Mouse (Mus musculus) neural tube, embryonic 10.5 days (tissue): ENCODE measurements around the gene Adamts10.

ENCODE experiments used
- DNase-seq: peaks from one replicate; pipeline ENCODE4 v3.0.0-alpha.2; 2017; ENCODE audit warnings: low spot score; ENCODE audit errors: extremely low spot score

Adamts10 gene

DNA sequence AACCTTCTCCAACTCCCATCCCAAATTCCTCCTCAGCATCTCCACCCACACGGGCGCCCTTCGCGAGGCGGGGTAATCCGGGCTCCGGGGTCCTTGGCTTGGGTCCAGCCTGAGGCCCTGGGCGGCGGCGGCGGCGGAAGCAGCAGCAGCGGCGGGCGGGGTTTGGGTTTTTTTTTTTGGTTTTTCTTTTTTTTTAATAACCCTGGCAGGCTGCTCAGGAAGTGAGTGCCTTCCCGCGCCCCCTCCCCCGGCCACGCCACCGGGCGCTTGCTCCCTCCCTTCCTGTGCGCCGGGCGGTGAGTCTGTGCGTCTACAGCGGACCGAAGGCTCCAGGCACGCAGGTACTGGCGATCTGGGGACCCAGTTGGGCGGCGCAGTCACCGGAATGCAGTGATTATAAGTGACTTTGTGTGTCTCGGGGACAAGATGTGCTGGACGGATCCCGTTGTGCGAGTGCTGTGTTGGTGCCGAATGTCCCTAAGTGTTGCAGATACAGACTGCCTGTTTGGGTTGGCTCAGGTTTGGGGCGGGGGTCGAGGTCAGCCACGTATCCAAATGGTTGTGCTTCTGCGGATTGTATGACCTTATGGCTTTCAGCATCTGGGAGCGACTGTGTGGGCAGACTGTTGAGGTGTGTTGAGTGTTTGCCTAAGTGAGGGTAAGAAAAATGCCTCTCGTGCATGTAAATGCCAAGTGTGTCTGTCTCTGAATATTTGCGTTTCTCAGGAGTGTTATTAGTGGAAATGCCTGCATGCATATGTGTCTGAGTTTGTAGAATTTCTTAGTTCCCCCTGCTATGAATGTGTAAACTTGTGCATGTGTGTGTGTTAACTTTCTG, at the start of gene Adamts10:
Gene Adamts10, plus strand, starts transcription at position 287 of the 838 bp plus-strand sequence.
- peak; percentile 78 for DNase-seq

DNA sequence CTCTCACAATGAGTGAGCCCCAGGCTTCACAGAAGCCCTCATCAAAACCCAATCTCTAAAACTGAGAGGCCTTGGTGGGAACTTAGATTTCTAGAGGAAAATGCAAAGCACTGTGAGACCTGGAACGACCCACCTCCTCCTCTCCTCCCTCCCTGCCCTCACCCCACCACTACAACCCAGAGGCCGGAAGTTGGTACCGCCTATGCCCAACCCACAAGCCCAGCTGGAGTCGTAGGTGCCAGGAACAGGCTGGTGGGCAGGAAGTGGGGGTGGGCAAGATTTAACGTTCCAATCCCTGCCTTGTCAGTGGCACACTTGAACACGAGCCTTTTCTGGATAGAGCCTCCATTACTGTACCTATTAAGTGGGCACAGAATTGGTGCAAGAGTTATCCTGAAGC, 40.0 kb upstream of the Adamts10 start:
- DNase-seq: no peak

DNA sequence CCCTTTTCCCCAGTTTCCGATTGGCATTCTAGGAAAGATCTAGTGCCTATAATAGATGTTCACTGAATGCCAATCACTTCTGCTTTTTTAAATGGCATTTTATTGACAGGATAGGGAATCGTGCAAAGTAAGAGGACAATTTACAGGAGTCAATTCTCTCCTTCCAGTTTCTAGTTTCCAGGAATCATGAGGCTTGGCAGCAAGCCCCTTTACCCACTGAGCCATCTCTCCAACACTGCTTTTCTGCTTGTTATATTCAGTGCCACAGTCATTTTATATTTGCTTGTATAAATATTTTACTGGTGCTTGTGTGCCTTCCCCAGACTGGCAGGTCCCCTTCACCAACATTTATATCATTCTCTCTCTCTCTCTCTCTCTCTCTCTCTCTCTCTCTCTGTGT, 36.8 kb upstream of the Adamts10 start:
- no peak for DNase-seq

DNA sequence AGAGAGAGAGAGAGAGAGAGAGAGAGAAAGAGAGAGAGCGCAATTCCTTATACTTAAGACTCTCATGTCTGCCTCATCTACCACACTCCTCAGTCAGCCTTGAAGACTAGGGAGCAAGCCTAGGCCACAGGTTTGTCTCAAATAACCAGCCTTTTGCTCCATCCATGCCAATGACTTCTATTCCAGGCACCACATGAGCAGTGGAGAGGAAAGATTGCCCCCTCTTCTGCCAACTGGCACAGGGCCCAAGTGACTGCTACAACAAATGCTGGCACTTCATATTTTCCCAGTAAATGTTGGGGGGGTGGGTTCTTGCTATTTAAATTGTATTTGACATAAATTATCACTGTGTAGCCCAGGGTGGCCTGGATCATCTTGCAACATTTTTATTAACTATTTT, 36.4 kb upstream of the Adamts10 start:
- DNase-seq: no peak

DNA sequence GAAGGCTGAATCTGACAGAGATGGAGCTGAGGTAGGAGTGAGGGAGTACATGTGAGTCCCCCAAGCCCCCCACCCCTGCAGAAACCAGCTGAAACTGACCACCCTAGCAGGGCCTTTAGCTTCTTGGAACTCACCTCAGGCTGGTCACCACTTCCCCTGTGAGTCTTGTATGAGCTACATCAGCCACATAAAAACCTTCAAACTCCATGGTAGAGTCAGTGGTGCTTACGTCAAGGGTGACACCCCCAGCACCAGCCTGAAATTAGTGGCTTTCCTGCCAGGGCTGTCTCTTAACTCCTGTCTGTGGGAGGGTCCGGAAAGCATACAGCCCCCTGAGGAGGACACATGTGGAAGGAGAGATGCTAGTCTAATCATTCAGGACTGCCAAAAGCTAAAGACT, 32.6 kb upstream of the Adamts10 start:
- no peak for DNase-seq

DNA sequence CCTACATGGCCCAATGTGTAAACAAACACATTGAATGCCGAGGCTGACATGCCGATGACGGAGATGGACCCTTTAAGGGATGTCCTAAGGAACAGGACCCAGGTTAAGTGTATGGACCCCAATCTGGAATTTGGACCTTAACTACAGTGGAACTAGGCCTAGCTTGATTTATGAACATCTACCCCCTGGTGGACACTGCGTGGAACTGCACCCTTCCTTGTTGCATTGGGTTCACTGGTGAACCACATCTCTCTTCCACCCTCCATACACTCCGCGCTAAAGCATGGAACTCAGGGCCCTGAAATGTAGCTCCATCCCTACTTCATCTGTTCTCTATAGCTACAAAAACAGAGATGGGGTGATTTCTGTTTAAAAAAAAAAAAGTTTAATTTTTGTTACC, 30.9 kb upstream of the Adamts10 start:
- DNase-seq: peak; percentile 16

DNA sequence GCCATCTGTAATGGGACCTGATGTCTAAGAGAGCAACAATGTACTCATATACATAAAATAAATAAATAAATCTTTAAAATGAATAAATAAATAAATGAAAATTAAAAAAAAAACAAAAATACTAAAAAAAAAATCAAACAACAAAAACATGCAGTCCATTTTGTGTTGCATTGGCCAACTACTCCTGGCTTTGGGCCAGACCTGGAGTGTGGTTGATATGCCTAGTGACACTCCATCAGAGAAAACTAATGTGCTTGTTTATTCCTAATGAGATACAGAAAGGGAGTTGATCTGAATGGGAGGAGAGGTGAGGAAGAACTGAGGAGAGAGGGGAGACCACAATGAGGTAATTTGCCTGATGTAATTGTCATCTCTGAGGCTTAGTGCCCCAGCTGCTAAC, 29.4 kb upstream of the Adamts10 start:
- no peak for DNase-seq

DNA sequence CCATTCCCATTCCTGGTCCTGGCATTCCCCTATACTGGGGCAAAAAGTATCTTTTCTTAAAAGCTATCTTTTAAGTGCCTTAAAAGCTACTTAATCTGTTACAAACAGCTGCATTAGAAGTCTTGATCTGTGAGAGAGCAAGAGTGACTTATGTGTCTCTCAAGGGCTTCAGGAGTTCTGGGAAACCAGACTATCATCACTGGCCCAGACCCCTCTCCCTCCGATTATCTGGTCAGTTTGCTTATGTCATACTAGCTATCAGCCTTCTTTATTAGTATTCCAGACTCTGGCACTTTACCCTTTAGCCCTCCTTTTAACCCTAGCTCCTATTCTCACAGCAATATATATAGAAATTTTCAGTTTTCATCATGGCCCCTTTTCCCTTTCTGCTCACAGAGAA, 25.1 kb upstream of the Adamts10 start:
- DNase-seq: no peak

DNA sequence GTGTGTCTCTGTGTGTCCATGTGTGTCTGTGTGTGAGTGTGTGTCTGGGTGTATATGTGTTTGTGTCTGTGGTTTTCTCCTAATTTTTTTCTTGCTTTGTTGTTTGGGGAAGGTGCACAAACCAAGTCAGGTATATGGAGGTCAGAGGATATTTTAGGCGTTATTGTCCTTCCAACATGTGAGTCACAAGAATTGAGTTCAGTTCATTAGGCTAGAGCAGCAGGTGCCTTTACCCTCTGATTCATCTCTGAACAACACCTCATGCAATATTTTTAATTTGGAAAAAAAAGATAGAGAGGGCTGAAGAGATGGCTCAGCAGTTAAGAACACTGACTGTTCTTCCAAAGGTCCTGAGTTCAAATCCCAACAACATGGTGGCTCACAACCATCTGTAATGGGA, 15.6 kb upstream of the Adamts10 start:
- DNase-seq: no peak

DNA sequence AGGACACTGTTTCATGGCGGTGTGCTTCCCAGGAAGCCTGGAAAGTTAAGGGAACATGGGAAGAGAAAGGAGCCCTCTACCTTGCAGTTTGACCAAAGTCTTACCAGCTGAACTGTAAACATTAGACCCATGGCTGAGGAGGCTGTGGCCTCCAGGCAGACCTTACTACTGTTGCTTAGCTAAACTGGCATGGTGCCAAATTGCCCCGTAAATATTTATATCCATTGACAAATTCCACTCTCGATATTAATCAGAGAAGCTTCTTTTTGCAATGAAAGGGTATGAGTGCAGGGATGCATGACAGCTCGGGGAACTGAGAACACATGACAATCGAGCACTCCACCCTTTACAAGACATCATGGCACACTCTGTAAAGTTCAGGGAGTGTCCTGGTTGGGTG, 13.8 kb upstream of the Adamts10 start:
- DNase-seq: no peak

DNA sequence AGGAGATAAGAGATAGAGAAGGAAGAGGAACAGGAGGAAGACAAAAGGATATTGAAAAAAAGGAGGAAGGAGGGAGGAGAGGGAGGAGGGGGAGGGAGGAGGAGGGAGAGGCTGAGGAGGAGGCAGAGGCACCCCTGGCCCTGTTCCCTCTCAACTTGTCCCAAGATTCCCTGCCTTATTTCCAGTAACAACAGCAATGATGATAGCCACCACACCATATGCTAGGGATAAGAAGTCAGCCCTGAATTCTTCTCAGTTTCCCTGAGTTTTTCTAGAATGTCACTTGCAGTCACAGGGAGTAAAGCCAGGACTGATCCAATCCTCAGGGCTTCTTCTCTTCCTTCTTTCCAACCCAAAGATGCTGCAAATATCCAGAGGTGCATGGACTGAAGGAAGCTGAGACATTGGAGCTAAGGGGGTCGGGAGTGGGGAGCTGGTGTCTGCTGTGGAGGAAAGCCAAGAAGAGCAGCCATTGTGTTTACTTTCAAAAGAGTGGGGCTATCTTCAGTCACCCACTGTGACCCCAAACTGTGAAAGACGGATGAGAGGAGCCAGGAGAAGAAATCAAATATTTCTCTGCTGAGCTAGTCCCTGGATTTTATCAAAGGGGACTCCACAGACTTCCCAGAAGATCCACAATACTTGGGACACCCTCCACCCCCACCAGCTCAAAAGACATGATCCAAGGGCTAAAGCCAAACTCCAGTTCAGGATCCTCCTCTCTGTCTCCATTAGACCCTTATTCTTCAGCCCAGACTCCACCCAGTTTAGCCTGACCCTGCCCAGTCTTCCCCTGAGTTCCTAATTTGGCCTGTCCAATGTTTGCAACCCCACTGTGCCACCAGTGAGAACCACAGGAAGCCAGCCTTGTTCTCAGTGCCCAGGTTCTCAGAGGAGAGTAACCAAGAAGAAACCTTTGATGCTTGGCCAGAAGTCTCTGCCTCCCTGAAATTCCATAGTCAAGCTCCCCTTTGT, 11.3 kb upstream of the Adamts10 start:
- no peak for DNase-seq

DNA sequence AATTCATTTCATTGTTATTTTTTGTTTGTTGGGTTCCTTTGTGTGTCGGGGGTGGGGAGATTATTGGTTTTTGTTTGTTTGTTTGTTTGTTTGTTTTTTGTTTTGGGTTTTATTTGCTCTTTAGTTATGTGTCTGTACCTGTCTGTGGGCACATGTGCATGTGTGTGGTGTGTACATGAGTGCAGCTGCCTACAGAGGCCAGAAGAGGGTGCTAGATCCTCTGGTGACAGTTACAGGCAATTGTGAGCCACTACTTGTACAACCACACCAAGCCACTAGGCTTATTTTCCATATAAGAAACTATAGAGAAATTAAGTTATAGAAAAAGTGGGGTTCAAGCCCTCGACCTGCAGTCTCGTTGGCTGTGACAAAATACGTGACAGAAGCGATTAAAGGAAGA, 10.1 kb upstream of the Adamts10 start:
- DNase-seq: no peak

DNA sequence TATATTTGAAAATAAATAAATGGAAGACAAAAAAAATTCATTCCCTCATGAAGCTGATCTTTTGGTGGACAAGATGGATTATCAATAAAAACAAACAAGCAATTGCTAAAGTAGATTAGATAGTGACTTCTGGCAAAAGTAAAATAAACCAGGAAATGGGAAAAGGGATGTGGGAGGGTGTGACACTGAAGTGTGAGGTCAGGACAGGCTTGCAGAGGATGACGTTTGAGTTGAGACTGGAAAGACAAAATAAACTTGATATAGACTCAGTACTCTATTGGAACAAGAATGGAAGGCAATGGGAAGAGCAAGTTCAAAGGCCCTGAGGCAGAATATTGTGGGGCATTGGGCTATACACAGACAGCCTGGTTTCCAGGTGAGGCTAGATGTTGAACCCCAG, 3.6 kb upstream of the Adamts10 start:
- DNase-seq: no peak

DNA sequence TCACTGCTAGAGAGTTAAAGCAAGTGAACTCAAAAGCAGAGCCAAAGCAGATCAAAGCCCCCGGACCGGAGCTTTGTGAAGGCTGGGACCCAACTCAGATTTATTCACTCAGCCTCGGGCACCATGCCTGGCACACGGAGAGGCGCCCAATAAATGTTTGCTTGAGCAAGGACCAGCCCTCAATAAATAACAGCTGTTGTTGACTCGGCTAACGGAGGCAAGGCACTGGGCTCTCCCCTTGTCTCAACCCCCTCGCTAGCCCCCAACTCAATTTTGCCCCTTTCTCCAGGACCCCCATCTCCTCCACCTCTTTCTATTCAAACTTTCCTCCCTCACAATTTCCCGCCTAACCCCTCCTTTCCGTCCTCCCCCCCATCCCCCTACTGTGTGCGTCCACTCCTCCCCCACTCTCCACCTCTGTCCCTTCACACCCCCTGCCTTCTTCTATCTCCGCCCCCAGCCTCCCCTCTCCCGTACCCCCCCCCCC, 530 bp upstream of the Adamts10 start:
- no peak for DNase-seq

DNA sequence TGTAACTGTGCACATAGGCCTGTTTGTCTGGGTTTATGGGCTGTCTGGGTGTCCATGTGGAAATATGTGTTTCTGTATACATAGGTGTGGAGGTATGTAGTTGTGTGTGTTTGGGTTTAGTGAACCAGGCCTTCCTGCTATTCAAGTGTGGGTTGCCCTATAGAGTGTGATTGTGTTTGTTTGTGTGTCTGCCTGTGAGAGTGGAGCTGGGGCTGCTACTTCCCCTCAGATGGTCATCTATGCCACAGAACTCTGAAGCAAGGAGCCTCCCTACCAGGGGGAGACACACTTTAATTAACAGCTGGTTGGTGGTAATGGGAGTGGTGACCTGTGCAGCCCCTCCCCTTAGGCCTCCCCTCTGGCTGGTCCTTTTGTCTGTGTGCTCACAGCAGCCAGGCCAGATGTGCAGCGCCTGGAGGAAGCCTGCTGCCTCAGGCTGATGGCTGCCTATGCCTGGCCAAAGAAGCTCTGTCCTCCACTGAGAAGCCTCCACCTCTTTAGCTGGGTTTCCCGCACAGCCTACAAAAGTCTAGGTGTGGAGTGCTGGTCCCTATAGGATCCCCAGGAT, 886 bp downstream of the Adamts10 start:
- DNase-seq: peak; percentile 56

DNA sequence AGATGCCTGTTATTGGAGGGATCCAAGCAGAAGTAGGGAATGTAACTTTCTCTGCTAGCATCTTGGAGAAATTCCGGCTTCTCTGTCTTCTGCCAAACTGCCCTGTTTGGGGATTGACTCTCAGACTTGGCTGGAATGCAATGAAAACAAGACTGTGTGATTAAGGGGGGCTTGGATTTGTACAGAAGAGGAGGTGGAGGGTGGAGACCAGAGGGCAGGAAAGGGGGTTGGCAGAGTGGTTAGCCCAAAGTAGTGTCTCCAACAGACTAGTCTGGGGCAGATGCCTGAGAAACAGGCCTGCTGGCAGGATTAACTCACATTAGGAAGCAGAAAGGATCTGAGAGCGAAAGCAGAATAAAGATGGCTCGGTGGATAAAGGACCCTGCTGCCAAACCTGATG, 2.5 kb downstream of the Adamts10 start:
- no peak for DNase-seq

DNA sequence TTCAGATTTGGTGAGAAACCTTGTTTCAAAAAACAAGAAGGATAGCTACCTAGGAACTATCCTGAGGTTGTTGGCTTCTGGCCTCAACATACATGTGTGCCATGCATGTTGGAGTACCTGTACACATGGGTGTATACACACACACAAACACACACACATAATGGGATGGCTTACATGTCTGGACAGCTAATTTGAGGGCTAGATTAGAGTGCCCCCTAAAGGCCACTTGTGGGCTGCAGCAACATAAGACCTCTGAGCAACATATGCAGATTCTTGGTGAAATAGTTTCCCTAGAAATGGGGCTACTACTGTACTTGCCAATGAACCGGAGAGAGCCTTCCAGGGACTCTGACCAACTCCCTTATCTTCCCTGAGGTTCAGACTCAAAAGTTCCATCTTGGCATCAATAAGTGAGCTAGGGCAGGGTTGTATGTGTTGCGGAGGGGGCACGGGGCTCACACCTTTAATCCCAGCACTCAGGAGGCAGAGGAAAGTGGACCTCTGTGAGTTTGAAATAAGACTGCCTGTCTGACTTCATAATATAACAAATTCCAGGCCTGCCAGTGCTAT, 15.2 kb downstream of the Adamts10 start:
- peak; percentile 16 for DNase-seq

DNA sequence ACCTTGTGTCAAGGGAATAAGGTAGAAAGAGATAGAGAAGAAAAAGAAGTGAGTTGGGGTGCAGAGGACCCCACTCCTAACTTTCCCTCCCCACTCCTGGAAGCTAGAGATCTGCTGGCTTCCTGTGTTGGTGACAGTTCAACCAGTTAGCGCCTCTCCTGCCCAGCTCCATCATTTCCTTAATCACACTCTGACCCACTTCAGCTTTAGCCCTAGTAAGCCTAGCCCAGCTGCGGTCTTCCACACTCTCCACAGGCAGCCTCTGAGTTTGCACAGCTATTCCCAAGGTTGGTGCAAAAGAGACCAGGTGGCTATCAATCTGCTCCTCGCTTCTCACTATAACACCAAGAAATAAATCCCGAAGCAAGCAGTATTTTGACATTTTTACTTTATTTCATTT, 15.9 kb downstream of the Adamts10 start:
- DNase-seq: no peak

DNA sequence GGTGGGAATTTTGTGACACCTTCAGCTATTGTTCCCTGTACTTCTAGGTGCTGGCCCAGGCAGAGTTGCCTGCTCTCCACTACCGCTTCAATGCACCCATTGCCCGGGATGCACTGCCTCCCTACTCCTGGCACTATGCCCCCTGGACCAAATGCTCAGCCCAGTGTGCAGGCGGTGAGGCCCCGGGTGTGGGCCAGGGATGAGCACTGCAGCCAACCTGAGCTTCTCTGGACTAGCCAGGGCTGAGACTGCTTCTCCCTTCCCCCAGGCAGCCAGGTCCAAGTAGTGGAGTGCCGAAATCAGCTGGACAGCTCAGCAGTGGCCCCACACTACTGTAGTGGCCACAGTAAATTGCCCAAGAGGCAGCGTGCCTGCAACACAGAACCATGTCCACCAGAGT, 25.2 kb downstream of the Adamts10 start:
- no peak for DNase-seq

DNA sequence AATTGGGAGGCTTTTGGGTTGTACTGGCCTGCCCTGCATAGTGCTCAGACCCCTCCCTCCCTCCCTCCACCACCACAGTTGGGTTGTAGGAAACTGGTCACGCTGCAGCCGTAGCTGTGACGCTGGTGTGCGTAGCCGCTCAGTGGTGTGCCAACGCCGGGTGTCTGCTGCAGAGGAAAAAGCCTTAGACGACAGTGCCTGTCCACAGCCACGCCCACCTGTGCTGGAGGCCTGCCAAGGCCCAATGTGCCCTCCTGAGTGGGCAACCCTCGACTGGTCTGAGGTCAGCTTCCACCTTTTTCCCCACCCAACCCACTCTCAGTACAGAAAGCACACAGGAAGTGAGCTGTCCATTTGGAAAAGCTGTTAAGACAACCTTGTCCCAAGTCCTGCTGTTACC, 26.4 kb downstream of the Adamts10 start:
- no peak for DNase-seq

DNA sequence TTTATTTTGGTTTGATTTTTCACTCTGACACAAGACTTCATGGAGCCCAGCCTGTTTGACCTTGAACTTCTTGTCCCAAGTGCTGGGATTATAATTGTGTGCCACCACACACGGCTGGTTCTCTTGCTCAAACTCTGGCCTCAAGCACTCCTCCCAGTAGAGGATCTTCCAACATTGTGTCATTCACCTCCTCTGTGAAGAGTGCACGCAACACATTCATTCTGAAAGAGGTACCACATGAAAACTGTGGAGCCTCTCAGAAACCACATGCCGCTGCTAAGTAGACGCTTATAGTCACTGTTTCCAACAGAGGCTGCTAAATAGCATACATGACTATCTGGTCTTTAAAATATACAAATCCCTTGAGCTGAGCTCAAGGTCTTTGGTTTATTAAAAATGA, 28.1 kb downstream of the Adamts10 start:
- no peak for DNase-seq

DNA sequence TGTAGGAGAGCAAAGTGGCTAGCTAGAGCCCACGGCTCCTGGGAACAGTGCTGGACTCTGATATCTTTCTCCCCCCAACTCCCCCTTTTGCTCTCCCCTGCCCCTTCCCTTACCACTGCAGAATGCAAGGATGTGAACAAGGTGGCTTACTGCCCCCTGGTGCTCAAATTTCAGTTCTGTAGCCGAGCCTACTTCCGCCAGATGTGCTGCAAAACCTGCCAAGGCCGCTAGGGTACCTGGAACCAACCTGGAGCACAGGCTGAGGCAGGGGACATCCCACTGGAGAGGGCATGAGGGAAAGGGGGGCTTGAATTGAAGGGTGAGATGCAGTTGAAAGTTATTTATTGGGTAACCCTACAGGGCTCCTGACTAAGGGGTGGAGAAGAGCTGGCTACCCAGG, 29.0 kb downstream of the Adamts10 start:
- peak; percentile 50 for DNase-seq
